Mouse (Mus musculus): ENCODE measurements around the gene Aatf.

- TF ChIP-seq CTCF (IDR thresholded peaks at IDR 0.05; ENCODE audit: control insufficient read depth, insufficient read depth, insufficient replicate concordance, low read depth, low read length) = no peak
- no peak for TF ChIP-seq POLR2A (IDR thresholded peaks at IDR 0.05; ENCODE audit: control insufficient read depth, low read depth, low read length)
These were observed 10.7 kb upstream of the Aatf start for GRCm38 (mm10) chr11:84523841-84524510.
